Mouse (Mus musculus): ENCODE results near the gene Abca4.
"Not testable (repeated sequence)": the region's sequence is repeated elsewhere in the genome, so short reads cannot be mapped to it uniquely, and the experiment has no call there.

- not testable (repeated sequence) for TF ChIP-seq CTCF (IDR thresholded peaks at IDR 0.05; ENCODE audit: insufficient read depth, low read length); POLR2A (IDR thresholded peaks at IDR 0.05; ENCODE audit: borderline replicate concordance, extremely low read depth, low read depth, low read length)
Observed at GRCm38 (mm10) chr3:122226972-122227371, 182.7 kb downstream of the Abca4 start.
